Mouse (Mus musculus): ENCODE results near the gene Myo10. TPM values are rescaled to one million over a fixed set of nuclear protein-coding genes. Genes with fewer than 3 reads are reported as not detected.

Myo10 gene
- polyA plus RNA-seq, 1 experiment, result not detected

DNA sequence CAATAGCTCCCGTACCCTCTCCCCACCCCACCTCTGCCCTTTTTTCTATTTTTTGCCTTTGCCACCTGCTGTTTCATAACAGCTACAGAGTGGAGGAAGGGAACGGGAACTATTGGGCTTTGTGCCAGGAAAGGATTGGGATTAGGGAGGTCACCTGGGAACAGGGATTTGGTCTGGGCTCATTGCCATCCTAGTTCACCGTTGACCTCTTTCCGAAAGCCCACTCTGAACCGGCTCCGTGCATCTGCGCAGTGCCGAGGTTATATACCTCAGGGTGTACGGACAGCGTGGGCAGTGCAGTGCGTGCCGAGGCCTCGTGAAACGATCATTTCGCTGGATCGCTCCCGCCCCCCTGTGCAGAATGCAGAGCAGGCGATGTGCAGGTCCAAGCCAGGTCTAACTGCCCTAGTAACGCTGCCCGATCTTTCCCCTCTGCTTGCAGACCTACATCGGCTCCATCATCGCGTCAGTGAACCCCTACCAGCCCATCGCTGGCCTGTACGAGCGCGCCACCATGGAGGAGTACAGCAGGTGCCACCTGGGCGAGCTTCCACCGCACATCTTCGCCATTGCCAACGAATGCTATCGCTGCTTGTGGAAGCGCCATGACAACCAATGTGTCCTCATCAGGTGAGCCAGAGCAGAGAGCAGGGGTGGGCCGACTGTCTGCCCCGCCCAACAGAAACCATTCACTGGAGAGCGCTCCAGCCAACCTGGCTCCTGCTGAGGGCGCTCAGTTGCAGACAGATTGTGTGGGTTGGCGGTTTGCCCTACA is 91.4 kb downstream of the Myo10 start:
- TF ChIP-seq GATA1 (IDR thresholded peaks at IDR 0.05; ENCODE audit: low read length), result no peak

DNA sequence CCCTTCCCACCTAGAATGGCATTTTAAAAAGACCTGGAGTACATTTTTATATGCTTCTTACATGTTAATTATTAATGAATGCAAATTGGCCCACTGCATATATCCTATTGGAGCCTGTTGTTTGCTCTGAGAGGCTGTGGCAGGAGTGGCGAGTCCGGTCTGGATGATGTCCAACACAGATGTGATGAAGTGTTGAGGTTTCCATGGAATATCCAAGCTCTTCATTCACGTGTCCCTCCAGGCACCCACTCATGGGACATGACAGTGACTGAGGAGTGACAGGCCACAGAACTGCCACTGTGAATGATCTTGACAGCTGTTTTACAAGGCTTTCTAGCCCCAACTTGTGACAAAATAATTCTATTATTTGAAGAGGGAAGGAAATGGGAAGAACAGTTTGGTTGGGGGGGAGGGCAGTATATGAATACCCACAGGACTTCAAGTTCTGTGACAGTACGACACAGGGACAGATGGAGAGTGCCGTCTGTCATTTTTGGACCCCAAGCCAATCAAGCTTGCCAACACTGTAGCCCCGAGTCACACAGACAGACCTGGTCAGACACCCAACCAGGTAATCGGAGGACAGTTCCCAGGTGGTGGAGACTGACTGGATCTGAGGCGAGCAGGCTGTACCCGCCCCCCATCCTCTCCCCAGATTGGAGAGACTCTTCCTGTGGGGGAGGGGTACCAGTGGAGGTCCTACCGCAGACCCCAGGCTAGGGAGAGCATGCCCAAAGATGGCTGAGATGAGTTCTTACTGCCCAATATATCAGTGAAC is 93.1 kb downstream of the Myo10 start:
- TF ChIP-seq GATA1 (IDR thresholded peaks at IDR 0.05; ENCODE audit: low read length), result no peak

DNA sequence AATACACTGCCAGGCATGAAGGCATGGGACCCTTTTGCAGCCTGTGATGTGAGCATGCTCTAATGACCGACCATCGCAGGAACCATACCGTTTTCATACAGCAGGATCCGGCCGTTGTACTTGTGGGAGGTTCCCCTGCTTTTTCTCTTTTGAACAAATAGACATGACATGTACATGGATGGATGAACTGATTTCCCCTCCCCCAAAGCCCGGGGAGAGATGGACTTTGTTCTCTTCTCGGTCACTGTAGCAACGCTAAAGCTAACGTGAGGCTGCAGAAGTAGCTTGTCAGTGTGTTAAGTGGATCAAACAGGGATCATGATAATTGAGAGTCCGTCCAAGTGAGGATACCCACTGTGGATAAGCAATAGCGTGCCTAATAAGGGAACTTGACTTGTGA is 93.7 kb downstream of the Myo10 start:
- TF ChIP-seq GATA1 (IDR thresholded peaks at IDR 0.05; ENCODE audit: low read length), result no peak

DNA sequence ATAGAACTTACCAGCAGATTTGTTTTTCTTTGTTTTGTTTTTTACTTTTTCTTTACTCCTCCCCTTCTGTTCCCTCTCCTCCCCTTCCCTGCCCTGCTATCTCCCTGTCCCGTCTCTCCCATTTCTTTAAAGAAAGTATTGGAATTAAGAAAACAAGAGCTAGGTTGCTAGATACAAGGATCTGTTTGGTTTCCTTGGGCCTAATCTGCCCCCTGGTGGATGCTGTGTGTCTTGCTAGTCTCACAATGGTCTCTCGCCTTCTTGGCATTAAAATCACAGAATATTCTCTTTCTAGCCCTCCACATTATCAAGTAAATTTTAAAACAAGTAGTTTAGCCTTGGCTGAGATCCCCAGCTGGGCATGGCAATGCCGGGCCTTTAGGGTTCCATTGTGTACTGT is 94.7 kb downstream of the Myo10 start:
- TF ChIP-seq GATA1 (IDR thresholded peaks at IDR 0.05; ENCODE audit: low read length), result no peak

DNA sequence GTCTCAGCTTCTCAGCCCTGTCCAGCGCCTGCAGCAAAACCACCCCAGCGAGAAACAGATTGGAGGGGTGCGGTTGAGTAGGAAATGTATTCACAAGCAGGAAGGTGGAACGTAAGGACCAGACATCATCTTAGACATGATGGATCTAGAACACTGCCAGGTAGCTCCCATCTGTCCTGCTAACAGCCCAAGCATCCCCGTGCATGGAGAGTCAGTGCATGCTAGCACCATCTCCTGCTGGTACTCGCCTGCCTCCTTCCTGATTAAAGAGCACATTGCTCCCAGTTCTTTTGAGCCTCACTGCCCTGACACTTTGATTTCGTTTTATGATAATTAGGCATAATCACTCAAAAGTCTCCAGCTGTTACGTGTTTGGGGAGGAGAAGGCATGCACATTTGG is 96.9 kb downstream of the Myo10 start:
- no peak for TF ChIP-seq GATA1 (IDR thresholded peaks at IDR 0.05; ENCODE audit: low read length)

DNA sequence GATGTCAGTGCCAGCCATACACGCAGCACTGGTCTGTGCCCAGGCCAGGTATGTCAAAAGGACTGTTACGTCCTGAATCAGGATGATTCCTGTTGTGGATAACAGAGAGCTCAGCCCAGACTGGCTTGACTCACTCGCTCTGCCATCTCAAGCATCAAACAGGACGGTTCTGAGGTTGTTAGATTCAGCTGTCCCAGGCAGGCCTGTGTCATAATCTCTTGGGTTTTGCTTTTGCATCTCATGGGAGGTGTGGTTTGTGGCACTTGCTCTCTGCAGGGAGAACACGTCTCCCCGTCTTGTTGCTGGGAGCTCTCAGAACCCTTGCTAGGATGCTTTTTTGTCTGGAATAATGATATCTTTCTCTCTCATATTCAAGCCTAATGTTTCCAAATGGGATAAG is 97.9 kb downstream of the Myo10 start:
- TF ChIP-seq GATA1 (IDR thresholded peaks at IDR 0.05; ENCODE audit: low read length), result no peak

DNA sequence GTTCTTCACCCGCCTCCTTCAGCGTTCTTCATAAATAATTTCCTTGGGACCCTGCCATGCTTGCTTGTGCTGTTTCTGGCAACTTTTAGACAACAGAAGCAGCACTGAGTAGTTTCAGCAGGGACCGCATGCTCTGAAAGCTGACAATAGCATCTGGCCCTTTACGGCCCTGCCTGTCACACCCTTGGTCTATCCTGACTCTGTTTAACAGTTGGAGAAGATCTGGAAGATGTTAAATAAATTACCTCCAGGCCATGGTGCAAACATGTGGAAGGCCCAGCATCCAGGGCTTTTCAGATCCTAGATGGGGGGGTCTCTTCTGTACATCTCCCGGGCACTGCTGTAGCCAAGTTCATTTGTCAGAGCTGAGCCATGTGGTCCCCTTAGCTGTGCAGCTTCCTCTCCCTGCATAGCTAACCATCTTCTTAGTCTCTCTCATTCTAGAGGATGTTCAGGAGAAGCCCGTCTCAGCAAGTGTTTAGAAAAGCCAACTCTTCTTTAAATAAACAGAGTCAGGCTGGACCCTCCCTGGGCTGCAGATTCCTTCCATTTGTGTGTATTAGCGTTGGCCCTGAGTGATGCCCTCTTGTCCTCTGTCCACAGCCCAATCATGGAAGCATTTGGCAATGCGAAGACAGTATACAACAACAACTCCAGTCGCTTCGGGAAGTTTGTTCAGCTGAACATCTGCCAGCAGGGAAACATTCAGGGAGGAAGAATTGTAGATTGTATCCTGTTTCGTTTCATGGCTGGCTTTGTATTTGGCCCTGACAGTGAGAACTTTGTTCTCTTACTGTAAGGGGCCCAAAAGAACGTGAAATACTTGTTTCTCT is 101.2 kb downstream of the Myo10 start:
- TF ChIP-seq GATA1 (IDR thresholded peaks at IDR 0.05; ENCODE audit: low read length), result no peak

DNA sequence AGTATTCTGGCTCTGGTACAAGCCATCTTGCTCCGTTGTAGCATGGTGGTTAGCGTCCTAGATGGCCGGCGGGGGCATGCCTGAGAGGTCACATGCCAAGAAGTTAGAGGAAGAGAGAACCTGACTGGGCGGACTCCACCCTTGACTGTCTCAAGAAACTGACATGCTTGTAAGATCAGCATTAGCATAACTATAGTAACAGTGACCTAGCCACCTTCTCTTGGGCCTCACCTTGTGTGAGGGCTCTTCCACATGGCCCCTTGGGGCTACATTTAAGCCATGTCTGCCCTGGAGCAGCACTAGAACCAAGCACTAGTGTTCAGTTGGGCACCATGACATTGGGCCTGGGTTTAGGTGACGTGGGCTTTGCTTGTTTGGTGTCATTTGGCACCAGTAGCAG is 102.2 kb downstream of the Myo10 start:
- TF ChIP-seq GATA1 (IDR thresholded peaks at IDR 0.05; ENCODE audit: low read length), result no peak

DNA sequence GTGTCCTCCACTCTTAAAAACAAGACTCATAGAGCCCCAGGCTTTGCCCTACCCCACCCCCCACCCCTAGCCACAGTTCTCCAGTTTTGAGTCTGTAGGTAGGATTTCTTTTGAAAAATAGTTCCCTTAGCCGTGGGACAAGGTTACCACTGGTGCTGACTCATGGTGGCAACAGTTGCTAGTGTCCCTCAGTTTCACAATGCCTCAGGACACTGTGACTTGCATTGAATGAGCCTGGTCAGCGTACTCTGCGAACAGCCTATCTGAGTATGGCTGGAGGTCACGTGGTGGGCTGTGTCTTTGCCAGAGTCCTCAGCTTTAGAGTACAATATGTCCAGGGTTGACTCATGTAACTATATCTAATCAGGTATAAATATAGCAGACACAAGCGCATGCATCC is 104.5 kb downstream of the Myo10 start:
- TF ChIP-seq GATA1 (IDR thresholded peaks at IDR 0.05; ENCODE audit: low read length), result no peak

DNA sequence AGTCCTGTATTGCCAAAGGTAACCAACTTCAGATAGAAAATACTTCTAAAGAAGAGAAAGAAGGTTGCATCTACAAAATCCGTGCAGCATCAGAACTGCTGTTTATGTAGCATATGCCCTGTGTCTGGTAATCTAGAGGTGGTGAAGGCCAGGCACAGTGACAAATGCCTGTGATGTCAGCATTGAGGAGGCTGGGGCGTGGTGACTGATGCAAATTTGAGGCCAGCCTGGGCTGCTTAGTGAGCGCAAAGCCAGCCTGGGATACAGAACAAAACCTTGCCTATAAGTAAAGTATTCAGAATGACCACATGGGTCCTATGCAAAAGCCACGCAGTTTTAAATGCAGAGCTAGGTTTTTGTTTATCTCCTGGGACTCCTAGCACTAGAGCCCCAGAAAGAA is 106.2 kb downstream of the Myo10 start:
- TF ChIP-seq GATA1 (IDR thresholded peaks at IDR 0.05; ENCODE audit: low read length), result no peak

DNA sequence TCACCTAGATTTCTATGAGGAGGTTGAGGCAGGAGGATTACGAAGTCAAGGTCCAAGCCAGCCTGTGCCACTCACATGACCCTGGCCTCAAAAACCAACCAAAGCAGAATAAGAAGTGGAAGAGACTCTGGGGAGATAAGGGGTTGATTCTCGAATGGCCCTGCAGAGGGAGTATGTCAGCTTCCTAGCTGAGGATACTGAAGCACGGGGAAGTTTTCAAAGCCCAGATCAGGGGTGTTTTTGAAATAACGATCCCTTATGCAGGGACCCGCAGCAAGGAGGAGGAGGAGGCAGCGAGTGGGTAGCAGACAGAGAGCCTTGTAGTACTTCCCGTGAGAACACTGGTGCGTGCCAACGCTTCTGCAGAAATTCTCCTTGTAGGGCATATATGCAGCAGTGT is 108.7 kb downstream of the Myo10 start:
- no peak for TF ChIP-seq GATA1 (IDR thresholded peaks at IDR 0.05; ENCODE audit: low read length)

DNA sequence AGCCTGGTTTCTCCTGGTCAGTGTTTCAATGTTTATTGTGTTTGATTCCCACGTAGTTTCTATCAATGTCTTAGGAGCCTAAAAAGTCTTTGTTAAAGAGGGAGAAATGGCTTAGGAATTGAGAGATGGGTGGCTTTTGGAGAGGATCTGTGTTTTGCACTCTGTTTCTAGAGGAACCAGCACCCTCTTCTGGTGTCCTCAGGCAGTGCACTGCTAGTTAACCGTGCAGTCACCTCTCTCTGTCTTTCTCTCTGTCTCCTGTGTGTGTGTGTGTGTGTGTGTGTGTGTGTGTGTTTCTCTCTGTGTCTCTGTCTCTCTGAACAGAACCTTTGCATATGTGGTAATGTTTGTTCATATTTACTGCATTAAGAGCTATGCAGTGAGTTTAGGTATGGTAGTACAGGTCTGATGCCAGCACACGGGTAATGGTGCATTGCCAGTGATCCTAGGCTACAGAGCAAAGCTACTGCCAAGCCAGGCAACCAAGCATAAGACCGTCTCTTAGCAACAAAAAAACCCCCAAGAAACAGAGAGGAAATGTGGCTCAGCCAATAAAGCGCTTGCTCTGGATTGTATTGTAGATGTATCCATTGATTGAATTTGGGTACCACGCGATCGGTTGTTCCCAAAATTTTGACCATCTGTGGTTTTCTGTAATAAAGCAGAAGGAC is 110.6 kb downstream of the Myo10 start:
- no peak for TF ChIP-seq GATA1 (IDR thresholded peaks at IDR 0.05; ENCODE audit: low read length)

DNA sequence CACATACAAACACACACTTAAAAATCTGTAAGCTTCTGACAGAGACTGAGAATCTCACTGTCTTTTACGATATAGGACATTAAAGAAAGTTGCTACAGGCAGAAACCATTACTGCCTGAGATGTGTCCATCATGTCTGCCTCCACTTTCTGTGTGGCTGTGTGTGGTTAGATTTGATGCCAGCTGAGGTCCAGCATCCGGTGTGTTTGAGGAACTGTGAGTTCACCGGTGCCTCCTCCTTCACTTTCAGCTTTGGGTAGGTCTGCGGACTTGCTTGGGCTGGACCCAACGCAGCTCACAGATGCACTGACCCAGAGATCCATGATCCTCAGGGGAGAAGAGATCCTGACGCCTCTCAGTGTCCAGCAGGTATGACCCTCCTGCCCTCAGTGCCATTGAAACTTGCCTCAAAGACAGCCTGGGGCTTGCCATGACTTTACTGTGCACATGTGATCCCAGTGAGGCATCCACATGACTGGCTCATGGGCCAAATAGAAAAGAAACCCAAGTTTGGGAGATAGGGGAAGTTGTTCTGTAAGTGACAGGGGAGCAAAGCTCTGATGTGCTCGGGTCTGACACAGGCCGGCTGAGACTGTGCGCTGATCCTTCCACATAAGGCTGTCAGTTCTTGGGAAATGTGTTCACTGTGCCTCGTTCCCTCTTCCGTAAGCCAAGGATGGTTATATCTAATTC is 111.6 kb downstream of the Myo10 start:
- TF ChIP-seq GATA1 (IDR thresholded peaks at IDR 0.05; ENCODE audit: low read length), result no peak

DNA sequence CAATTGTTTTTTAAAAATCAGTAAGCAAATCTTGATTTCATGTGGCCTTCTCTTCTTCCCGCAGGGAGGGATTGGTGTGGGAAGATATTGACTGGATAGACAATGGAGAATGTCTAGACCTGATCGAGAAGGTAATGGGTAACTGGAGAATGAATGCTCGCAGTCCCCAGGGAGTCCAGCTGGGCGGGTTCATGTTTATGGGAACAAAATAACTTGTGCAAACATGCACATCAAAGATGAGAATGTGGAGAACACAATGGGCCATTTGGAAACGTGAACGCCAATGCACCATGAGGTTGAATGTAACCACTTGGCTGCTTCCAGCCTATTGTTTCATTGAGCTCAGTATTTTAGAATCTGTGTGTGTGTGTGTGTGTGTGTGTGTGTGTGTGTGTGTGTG is 114.2 kb downstream of the Myo10 start:
- TF ChIP-seq GATA1 (IDR thresholded peaks at IDR 0.05; ENCODE audit: low read length), result no peak

DNA sequence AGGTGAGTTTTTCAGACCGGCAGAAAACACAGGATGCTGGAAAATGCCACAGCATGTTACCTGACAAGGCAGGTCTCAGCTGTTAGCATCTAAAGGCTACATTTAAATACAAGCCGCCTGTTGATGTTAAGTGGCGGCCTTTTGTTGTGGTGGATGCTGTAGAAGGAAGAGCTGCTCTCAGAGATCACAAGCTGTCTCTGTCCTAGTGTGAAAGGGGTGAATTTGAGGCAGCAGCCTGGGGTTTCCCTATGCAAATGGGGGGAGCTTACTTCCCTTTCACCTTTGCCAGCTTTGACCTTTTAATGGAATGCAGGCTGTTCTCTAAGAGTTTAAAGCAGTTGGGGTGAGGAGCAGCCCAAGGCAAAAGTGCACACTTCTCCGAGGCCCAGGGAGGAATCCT is 117.9 kb downstream of the Myo10 start:
- TF ChIP-seq GATA1 (IDR thresholded peaks at IDR 0.05; ENCODE audit: low read length), result no peak

Measured in G1E-ER4 (cell line).